Mouse (Mus musculus) intestine, embryonic 14.5 days (tissue): ENCODE results near the gene Oxct2b. TPM values are rescaled to one million over a fixed set of nuclear protein-coding genes. Genes with fewer than 3 reads are reported as not detected.
A peak's percentile ranks its signal among the peaks of the same experiment; 100 is the strongest.
"Not testable (repeated sequence)": the region's sequence is repeated elsewhere in the genome, so short reads cannot be mapped to it uniquely, and the experiment has no call there.

Source experiments
- ATAC-seq: fragments of 200-750 bp; cut with Nextera tagmentation; replicated peaks from 2 replicates; pipeline ENCODE4 v1.8.0; 2017; ENCODE audit warnings: low read depth, moderate number of reproducible peaks, moderate TSS enrichment, moderate library complexity; ENCODE audit not compliant: low FRiP score, low TSS enrichment
- DNase-seq: peaks from one replicate; pipeline ENCODE4 v3.0.0-alpha.2; 2018; ENCODE audit warnings: low spot score
- H3K27ac ChIP-seq: fragments of 300-500 bp; sonication (generic); 2 replicates; pipeline ENCODE4 v1.5.1; 2014; ENCODE audit warnings: low read depth, mild to moderate bottlenecking, control low read depth
- H3K27me3 ChIP-seq: fragments of 300-500 bp; sonication (generic); replicated peaks from 2 replicates; pipeline ENCODE4 v1.6.1; 2014; ENCODE audit warnings: low read length, control low read depth; ENCODE audit not compliant: control insufficient read depth, insufficient read depth
- H3K36me3 ChIP-seq: fragments of 300-500 bp; sonication (generic); 2 replicates; pipeline ENCODE4 v1.6.1; 2014; ENCODE audit warnings: low read length, control low read depth; ENCODE audit not compliant: control insufficient read depth, insufficient read depth
- H3K4me1 ChIP-seq: fragments of 300-500 bp; sonication (generic); replicated peaks from 2 replicates; pipeline ENCODE4 v1.6.1; 2014; ENCODE audit warnings: low read length, control low read depth, mixed read lengths; ENCODE audit not compliant: control insufficient read depth, insufficient read depth
- H3K4me2 ChIP-seq: fragments of 300-500 bp; sonication (generic); 2 replicates; pipeline ENCODE4 v1.6.1; 2014; ENCODE audit warnings: low read length
- H3K4me3 ChIP-seq: fragments of 300-500 bp; sonication (generic); 2 replicates; pipeline ENCODE4 v1.5.1; 2014; ENCODE audit warnings: low read depth, low read length, control low read depth, mixed read lengths
- H3K9ac ChIP-seq: fragments of 300-500 bp; sonication (generic); 2 replicates; pipeline ENCODE4 v1.6.1; 2014; ENCODE audit warnings: mild to moderate bottlenecking, low read length
- H3K9me3 ChIP-seq: fragments of 300-500 bp; sonication (generic); 2 replicates; pipeline ENCODE4 v1.6.1; 2016; ENCODE audit warnings: low read length, control low read depth; ENCODE audit not compliant: control insufficient read depth
- WGBS: fragments of 180-500 bp; shearing (Covaris S2); extraction: QIAGEN DNeasy Blood & Tissue Kit; methylation state at CpG from one replicate; pipeline ENCODE4 v1.1.7; 2014; 5-methylcytosine and 5-hydroxymethylcytosine counted together
- polyA plus RNA-seq: library from polyadenylated mRNA; unstranded; fragments of >200 nt; fragmentation: Nextera tagmentation; extraction: Ambion mirVana; gene quantifications from 2 replicates; pipeline ENCODE4 v1.2.1, GENCODE M21; 2014

Oxct2b gene
- polyA plus RNA-seq, 1 experiment from 2014 or later = 0.15 TPM

GRCm38 (mm10) chr4:123155840-123156239 is 39.8 kb downstream of the Oxct2b start:
- no peak overlapping the region for H3K4me3 ChIP-seq
- no peak overlapping the region for H3K27ac ChIP-seq
- no peak overlapping the region for H3K4me2 ChIP-seq
- H3K36me3 ChIP-seq = no peaks in the 10 kb centered on the region
- no peak overlapping the region for H3K9ac ChIP-seq
- DNase-seq (no peak), ATAC-seq (no peak)
- no peaks in the 10 kb centered on the region for H3K27me3 ChIP-seq
- H3K4me1 ChIP-seq = 0 out of 2 replicates have a peak, but pooled peaks cover 3% of the 10 kb centered on the region
- no peaks in the 10 kb centered on the region for H3K9me3 ChIP-seq

GRCm38 (mm10) chr4:123160571-123160970 is 44.5 kb downstream of the Oxct2b start:
- Histone ChIP-seq H3K4me1 (peaks cover 10% of the 10 kb centered on the region), H3K36me3 (no peaks in the 10 kb centered on the region), H3K4me2 (no peak overlapping the region), H3K9me3 (no peaks in the 10 kb centered on the region), H3K9ac (no peak overlapping the region), H3K27me3 (no peaks in the 10 kb centered on the region), H3K4me3 (no peak overlapping the region), H3K27ac (no peak overlapping the region)
- no peak for ATAC-seq
- WGBS = 74% methylated on average over 6 of the region's 6 CpGs
- no peak for DNase-seq

GRCm38 (mm10) chr4:123161251-123161650 is 45.2 kb downstream of the Oxct2b start:
- not testable (repeated sequence) for H3K4me2 ChIP-seq, H3K4me3 ChIP-seq, H3K9me3 ChIP-seq, ATAC-seq, DNase-seq, H3K4me1 ChIP-seq, H3K27ac ChIP-seq, H3K36me3 ChIP-seq, H3K27me3 ChIP-seq, H3K9ac ChIP-seq
- 73% methylated on average over 3 of the region's 3 CpGs for WGBS

GRCm38 (mm10) chr4:123162305-123162917 is 46.3 kb downstream of the Oxct2b start:
- Histone ChIP-seq H3K27me3 (no peaks in the 10 kb centered on the region), H3K4me3 (no peak overlapping the region), H3K4me1 (peaks cover 7% of the 10 kb centered on the region), H3K9ac (0 out of 2 replicates have a peak overlapping the region, but pooled peaks have one; percentile 3), H3K4me2 (peak overlapping the region; percentile 35), H3K36me3 (no peaks in the 10 kb centered on the region), H3K27ac (no peak overlapping the region), H3K9me3 (no peaks in the 10 kb centered on the region)
- ATAC-seq (0 out of 2 replicates have a peak, but pooled peaks have one; percentile 32), DNase-seq (no peak)
- WGBS = 10% methylated on average over 15 of the region's 15 CpGs

- no peaks in the 10 kb centered on the region for H3K27me3 ChIP-seq
- 52% methylated on average over 15 of the region's 15 CpGs for WGBS
- no peak for DNase-seq
- H3K9ac ChIP-seq = no peak overlapping the region
- H3K36me3 ChIP-seq = no peaks in the 10 kb centered on the region
- 0 out of 2 replicates have a peak, but pooled peaks cover 1% of the 10 kb centered on the region for H3K9me3 ChIP-seq
- no peak overlapping the region for H3K4me3 ChIP-seq
- no peak for ATAC-seq
- H3K27ac ChIP-seq = no peak overlapping the region
- H3K4me2 ChIP-seq = no peak overlapping the region
- peaks cover 7% of the 10 kb centered on the region for H3K4me1 ChIP-seq
These were observed 48.1 kb downstream of the Oxct2b start for GRCm38 (mm10) chr4:123164157-123164556.

Other genes starting within 250 kb of the Oxct2b start
- 77.9 and 82.8 TPM in 2 replicates for gene Cap1, start 230.2 kb upstream of the Oxct2b start, polyA plus RNA-seq
- gene Mfsd2a, start 155.1 kb upstream of the Oxct2b start, polyA plus RNA-seq = 2.1 TPM in 2 replicates
- gene Mycl, start 120.6 kb upstream of the Oxct2b start, polyA plus RNA-seq = 14.0 and 15.1 TPM in 2 replicates
- 17.8 and 18.0 TPM in 2 replicates for gene Trit1, start 99.7 kb upstream of the Oxct2b start, polyA plus RNA-seq
- gene Bmp8b, start 11.1 kb upstream of the Oxct2b start, polyA plus RNA-seq = 0.35 and 0.63 TPM in 2 replicates
- 111 and 112 TPM in 2 replicates for gene Ppie, start 23.7 kb downstream of the Oxct2b start, polyA plus RNA-seq
- 7.5 and 7.8 TPM in 2 replicates for gene Hpcal4, start 67.0 kb downstream of the Oxct2b start, polyA plus RNA-seq
- not detected in 2 replicates for gene Nt5c1a, start 85.2 kb downstream of the Oxct2b start, polyA plus RNA-seq
- gene Heyl, start 117.3 kb downstream of the Oxct2b start, polyA plus RNA-seq = 16.0 and 16.8 TPM in 2 replicates
- 72.1 and 72.2 TPM in 2 replicates for gene Pabpc4, start 146.1 kb downstream of the Oxct2b start, polyA plus RNA-seq
- not detected in 2 replicates for gene Oxct2a, start 207.4 kb downstream of the Oxct2b start, polyA plus RNA-seq
- 0.12 and 0.19 TPM in 2 replicates for gene Bmp8a, start 227.0 kb downstream of the Oxct2b start, polyA plus RNA-seq